Mouse (Mus musculus): ENCODE results near the gene Frmd4b. TPM values are rescaled to one million over a fixed set of nuclear protein-coding genes. Genes with fewer than 3 reads are reported as not detected.

Gene Frmd4b
- total and polyA plus RNA-seq, 3 experiments: 0.13 to 0.70 (median 0.13) TPM

DNA sequence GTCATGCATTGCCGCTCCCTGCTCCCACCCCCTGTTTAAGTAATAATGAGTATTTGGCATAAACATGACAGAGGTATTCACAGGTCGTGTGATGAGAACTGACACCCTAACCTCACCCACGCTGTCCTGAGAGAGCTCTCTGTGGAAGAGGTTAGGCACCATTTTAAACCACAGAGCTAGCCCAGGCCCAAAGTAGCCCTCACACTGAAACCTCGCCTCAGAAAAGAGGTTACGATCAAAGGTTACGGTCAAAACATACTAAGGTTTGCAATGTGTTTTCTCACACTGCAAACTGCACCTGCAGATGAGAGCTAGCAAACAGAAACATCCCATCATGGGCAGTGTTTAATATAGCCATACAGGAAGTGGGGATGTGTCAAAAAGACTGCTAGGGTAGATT is 230.0 kb downstream of the Frmd4b start:
- Histone ChIP-seq H3K4me1 (ENCODE audit: control insufficient read depth in 1 of 2, insufficient read depth in 2 of 2) (peaks cover 4 to 5% of the 10 kb centered on the region in 2 experiments; a peak in 1 of 4 replicates), H3K36me3 (replicated peaks in 1 of 2; ENCODE audit: control insufficient read depth in 1 of 2, insufficient read depth in 1 of 2, low read length in 1 of 2) (no peaks in the 10 kb centered on the region), H3K4me3 (replicated peaks in 1 of 3; ENCODE audit: low read depth in 2 of 3, low read length in 2 of 3, poor library complexity in 1 of 3) (no peak overlapping the region), H3K4me2 (ENCODE audit: insufficient read depth, low read depth, poor library complexity, severe bottlenecking) (no peak overlapping the region), H3K79me2 (replicated peaks; ENCODE audit: control insufficient read depth, extremely low read depth, insufficient read depth, poor library complexity, severe bottlenecking) (no peaks in the 10 kb centered on the region), H3K27me3 (replicated peaks) (no peaks in the 10 kb centered on the region), H3K9ac (ENCODE audit: insufficient read depth, low read depth) (no peak overlapping the region), H3K27ac (ENCODE audit: insufficient read depth, low read depth) (no peak overlapping the region), H3K9me3 (replicated peaks; ENCODE audit: low read length) (no peaks in the 10 kb centered on the region)
- dilution Hi-C loops (cut with MboI; ENCODE audit: extremely low pct_ligation_motif_present, extremely low pct_unique_long_range_greater_than_20kb, low sequenced_read_pairs): no loop called here
- DNase-seq (ENCODE audit: extremely low read depth): no peak
- in situ Hi-C loops (cut with MboI; ENCODE audit: low pct_ligation_motif_present, low pct_unique_long_range_greater_than_20kb, low sequenced_read_pairs): no loop called here
- TF ChIP-seq CHD2 (IDR thresholded peaks at IDR 0.05; ENCODE audit: low read length): no peak
- no peak for TF ChIP-seq RAD21 (IDR thresholded peaks at IDR 0.05; ENCODE audit: low read depth, low read length)
- no peak for TF ChIP-seq CHD1 (IDR thresholded peaks at IDR 0.05; ENCODE audit: low read depth, low read length)
- no peak for TF ChIP-seq HCFC1 (IDR thresholded peaks at IDR 0.05; ENCODE audit: low read depth, low read length)
- no peak for TF ChIP-seq JUND (conservative IDR thresholded peaks at IDR 0.05; ENCODE audit: low read depth, low read length)
- TF ChIP-seq POLR2AphosphoS2 (IDR thresholded peaks at IDR 0.05; ENCODE audit: low read depth, low read length): no peak

DNA sequence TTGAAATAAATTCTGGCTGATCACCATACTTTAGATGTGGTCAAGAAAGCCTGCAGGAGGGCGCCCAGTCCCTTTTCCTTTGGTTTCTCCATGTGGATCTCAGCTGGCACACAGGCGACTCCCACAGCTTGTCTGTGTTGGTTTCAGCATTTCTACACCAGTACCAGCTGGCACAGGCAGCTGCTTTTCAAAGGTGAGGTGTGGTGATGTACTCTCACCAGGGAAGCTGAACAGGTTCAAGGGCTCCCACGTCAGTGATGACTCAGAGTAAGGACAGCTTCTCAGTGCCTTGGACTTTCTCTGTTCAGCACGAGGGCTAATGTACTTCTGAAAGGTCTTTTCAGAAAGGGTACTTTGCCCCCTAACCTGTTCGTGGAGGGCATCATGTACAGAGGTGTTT is 232.4 kb downstream of the Frmd4b start:
- H3K4me2 ChIP-seq (ENCODE audit: insufficient read depth, low read depth, poor library complexity, severe bottlenecking): no peak overlapping the region
- DNase-seq (ENCODE audit: extremely low read depth): no peak
- H3K4me3 ChIP-seq (replicated peaks in 1 of 3; ENCODE audit: low read depth in 2 of 3, low read length in 2 of 3, poor library complexity in 1 of 3): no peak overlapping the region
- peaks cover 4 to 5% of the 10 kb centered on the region in 2 experiments; a peak in 1 of 4 replicates for H3K4me1 ChIP-seq (ENCODE audit: control insufficient read depth in 1 of 2, insufficient read depth in 2 of 2)
- H3K27ac ChIP-seq (ENCODE audit: insufficient read depth, low read depth): no peak overlapping the region
- H3K27me3 ChIP-seq (replicated peaks): no peaks in the 10 kb centered on the region
- dilution Hi-C loops (cut with MboI; ENCODE audit: extremely low pct_ligation_motif_present, extremely low pct_unique_long_range_greater_than_20kb, low sequenced_read_pairs) (no loop called here), in situ Hi-C loops (cut with MboI; ENCODE audit: low pct_ligation_motif_present, low pct_unique_long_range_greater_than_20kb, low sequenced_read_pairs) (no loop called here)
- H3K9me3 ChIP-seq (replicated peaks; ENCODE audit: low read length): no peaks in the 10 kb centered on the region
- no peak for TF ChIP-seq NRF1 (IDR thresholded peaks at IDR 0.05; ENCODE audit: low read depth, low read length)
- no peak for TF ChIP-seq CTCF (conservative IDR thresholded peaks at IDR 0.05 in 1 of 2, IDR thresholded peaks at IDR 0.05 in 1 of 2; ENCODE audit: low read depth in 2 of 2, low read length in 2 of 2)
- no peak for TF ChIP-seq CHD2 (IDR thresholded peaks at IDR 0.05; ENCODE audit: low read length)
- no peak for TF ChIP-seq KAT2A (IDR thresholded peaks at IDR 0.05; ENCODE audit: insufficient replicate concordance, low read length)
- TF ChIP-seq ZKSCAN1 (IDR thresholded peaks at IDR 0.05; ENCODE audit: borderline replicate concordance, low read depth, low read length): no peak
- no peak for TF ChIP-seq MXI1 (IDR thresholded peaks at IDR 0.05; ENCODE audit: low read depth, low read length)
- no peak for TF ChIP-seq ZMIZ1 (IDR thresholded peaks at IDR 0.05; ENCODE audit: low read depth, low read length)
- no peak for TF ChIP-seq RCOR1 (conservative IDR thresholded peaks at IDR 0.05; ENCODE audit: low read depth, low read length)
- TF ChIP-seq ZC3H11A (IDR thresholded peaks at IDR 0.05; ENCODE audit: low read depth, low read length): no peak
- TF ChIP-seq E2F4 (IDR thresholded peaks at IDR 0.05; ENCODE audit: insufficient replicate concordance, low read depth, low read length): no peak
- TF ChIP-seq JUND (conservative IDR thresholded peaks at IDR 0.05; ENCODE audit: low read depth, low read length): no peak
- no peak for TF ChIP-seq MAX (IDR thresholded peaks at IDR 0.05; ENCODE audit: low read length)
- H3K9ac ChIP-seq (ENCODE audit: insufficient read depth, low read depth): no peak overlapping the region
- H3K36me3 ChIP-seq (replicated peaks in 1 of 2; ENCODE audit: control insufficient read depth in 1 of 2, insufficient read depth in 1 of 2, low read length in 1 of 2): no peaks in the 10 kb centered on the region
- no peaks in the 10 kb centered on the region for H3K79me2 ChIP-seq (replicated peaks; ENCODE audit: control insufficient read depth, extremely low read depth, insufficient read depth, poor library complexity, severe bottlenecking)

All from CH12.LX (cell line).